Mouse (Mus musculus): ENCODE results near the gene Slc8a1.

DNA sequence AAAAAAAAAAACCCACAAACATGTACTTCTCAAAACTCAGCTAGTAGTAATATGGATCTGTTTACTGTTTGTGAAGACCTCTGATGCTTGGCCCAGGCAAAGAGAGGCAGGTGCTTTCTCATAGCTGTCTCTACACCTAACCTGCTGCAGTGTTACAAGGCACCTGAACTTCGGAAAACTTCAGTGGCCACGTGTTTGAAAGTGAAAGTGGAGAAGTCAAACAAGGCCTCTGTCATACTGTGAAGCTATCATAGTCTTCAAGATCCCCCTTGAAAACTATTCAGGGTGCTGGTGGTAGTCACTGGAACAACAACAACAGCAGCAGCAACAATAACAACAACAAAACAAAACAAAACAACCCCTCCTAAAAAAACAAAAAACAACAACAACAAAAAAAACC, 40.5 kb downstream of the Slc8a1 start:
- TF ChIP-seq CTCF (IDR thresholded peaks at IDR 0.05; ENCODE audit: control insufficient read depth, insufficient read depth, insufficient read length), result no peak
- TF ChIP-seq FOSL1 (IDR thresholded peaks at IDR 0.05; ENCODE audit: insufficient read depth, low read length, poor library complexity, severe bottlenecking), result no peak
- no peak for TF ChIP-seq MYOD1 (IDR thresholded peaks at IDR 0.05; ENCODE audit: control insufficient read depth, insufficient read length, low read depth)
- TF ChIP-seq MYOG (IDR thresholded peaks at IDR 0.05; ENCODE audit: control insufficient read depth, extremely low read depth, insufficient read length), result no peak

Data from C2C12 (cell line).